Mouse (Mus musculus): ENCODE results near the gene Olfr1449. TPM values are rescaled to one million over a fixed set of nuclear protein-coding genes. Genes with fewer than 3 reads are reported as not detected.
"Not testable (repeated sequence)": the region's sequence is repeated elsewhere in the genome, so short reads cannot be mapped to it uniquely, and the experiment has no call there.

Gene Olfr1449
- not detected in 2 replicates for polyA plus RNA-seq (2016; fragmentation: Nextera tagmentation; extraction: Ambion mirVana)

DNA sequence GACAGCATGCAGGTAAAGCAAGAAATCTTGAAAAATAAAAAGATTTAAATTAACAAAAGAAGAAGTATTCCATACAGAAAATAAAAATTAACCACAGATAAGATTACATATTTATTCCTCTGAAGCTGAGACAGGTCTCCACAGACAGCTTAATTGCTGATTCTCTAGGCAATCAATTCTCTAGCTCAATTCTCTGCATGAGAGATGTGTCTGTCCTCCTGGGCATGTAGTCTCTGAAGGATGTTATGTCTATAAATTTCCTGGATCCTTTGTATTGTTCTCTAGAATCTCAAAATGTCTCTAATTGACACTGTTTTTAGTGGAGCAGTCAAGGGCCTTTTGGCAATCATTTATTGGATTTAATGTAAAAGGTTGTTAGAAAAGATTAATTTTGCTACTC, at the start of gene Olfr1449:
Gene Olfr1449 (plus strand): TSS at position 301 of the 400 bp plus-strand sequence.
- Histone ChIP-seq H3K36me3 (no peaks in the 10 kb centered on the region), H3K9me3 (peaks cover 23% of the 10 kb centered on the region; the same call in 1 of the 2 replicates), H3K27ac (no peak within 1 kb of the TSS), H3K4me1 (replicated peaks) (no peaks in the 10 kb centered on the region), H3K27me3 (no peaks in the 10 kb centered on the region), H3K4me3 (replicated peaks) (no peak within 1 kb of the TSS), H3K9ac (replicated peaks) (no peak within 1 kb of the TSS), H3K4me2 (no peak within 1 kb of the TSS)
- no peak for ATAC-seq (ENCODE audit: insufficient number of reproducible peaks, insufficient read depth, low FRiP score, low TSS enrichment, low read depth)

DNA sequence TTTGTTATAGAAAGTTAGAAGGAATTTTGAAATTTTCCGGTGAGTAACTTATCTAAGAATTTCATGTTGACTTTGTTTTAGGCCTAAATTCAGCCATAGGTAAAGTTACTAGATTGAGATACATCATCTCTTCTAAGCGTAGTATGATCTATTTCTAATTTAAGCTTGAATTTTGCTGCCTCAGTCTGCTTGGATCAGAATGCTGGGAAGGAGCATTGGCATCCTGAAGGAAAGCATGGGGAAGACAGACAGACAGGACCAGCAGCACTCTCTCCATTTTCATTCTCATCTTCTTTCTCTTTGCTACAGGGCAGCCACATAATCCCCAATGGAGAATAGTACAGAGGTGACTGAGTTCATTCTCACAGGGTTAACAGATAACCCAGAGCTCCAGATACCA, 47.1 kb upstream of the Olfr1449 start, which contains the start of gene Olfr1445:
Gene Olfr1445 (plus strand): TSS at position 301 of the 400 bp plus-strand sequence.
- H3K27me3 ChIP-seq: no peaks in the 10 kb centered on the region
- no peak for ATAC-seq (ENCODE audit: insufficient number of reproducible peaks, insufficient read depth, low FRiP score, low TSS enrichment, low read depth)
- H3K4me2 ChIP-seq: no peak within 1 kb of the TSS
- no peaks in the 10 kb centered on the region for H3K4me1 ChIP-seq (replicated peaks)
- H3K9me3 ChIP-seq: no peaks in the 10 kb centered on the region
- H3K9ac ChIP-seq (replicated peaks): no peak within 1 kb of the TSS
- no peak within 1 kb of the TSS for H3K4me3 ChIP-seq (replicated peaks)
- WGBS: 90% methylated on average over 2 of the region's 2 CpGs
- H3K27ac ChIP-seq: no peak within 1 kb of the TSS
- no peaks in the 10 kb centered on the region for H3K36me3 ChIP-seq

DNA sequence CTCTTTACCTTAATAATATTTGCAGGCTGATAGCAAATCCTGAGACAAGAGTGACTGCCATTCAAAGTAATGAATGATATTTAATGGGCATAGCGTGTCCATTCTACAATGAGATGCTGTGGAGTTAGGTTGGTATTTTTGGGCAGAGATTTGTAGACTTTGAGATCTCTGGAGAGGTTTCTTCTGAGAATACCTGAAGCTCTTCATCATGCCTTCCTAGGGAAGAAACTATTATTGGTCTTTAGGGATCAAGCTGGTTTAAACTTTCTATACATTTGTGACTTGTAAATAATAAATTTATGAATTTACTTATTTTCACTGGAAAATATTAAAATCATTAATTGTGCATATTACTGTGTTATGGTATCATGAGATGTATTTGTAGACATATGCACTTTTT, 37.2 kb upstream of the Olfr1449 start, which contains the start of gene Olfr1446:
Gene Olfr1446 (minus strand): TSS at position 101 of the 400 bp plus-strand sequence.
- no peak within 1 kb of the TSS for H3K4me3 ChIP-seq (replicated peaks)

DNA sequence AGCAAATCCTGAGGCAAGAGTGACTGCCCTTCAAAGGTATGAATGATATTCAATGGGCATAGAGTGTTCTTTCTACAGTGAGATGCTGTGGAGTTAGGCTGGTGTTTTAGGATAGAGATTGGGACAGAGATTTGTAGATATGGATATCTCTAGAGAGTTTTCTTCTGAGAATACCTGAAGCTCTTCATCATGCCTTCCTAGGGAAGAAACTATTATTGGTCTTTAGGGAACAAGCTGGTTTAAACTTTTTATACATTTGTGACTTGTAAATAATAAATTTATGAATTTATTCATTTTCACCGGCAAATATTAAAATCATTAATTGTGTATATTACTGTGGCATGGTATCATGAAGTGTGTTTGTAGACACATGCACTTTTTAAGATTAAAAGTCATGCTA, 27.0 kb upstream of the Olfr1449 start, which contains the start of gene Olfr1447:
Gene Olfr1447 (minus strand): TSS at position 101 of the 400 bp plus-strand sequence.
- H3K27ac ChIP-seq: no peak within 1 kb of the TSS
- no peak within 1 kb of the TSS for H3K9ac ChIP-seq (replicated peaks)
- no peak for ATAC-seq (ENCODE audit: insufficient number of reproducible peaks, insufficient read depth, low FRiP score, low TSS enrichment, low read depth)
- WGBS: 95% methylated on average over 1 of the region's 1 CpGs
- peaks cover 5% of the 10 kb centered on the region; the same call in 1 of the 2 replicates for H3K9me3 ChIP-seq
- H3K4me3 ChIP-seq (replicated peaks): no peak within 1 kb of the TSS
- no peaks in the 10 kb centered on the region for H3K27me3 ChIP-seq
- no peaks in the 10 kb centered on the region for H3K36me3 ChIP-seq
- no peak within 1 kb of the TSS for H3K4me2 ChIP-seq
- no peaks in the 10 kb centered on the region for H3K4me1 ChIP-seq (replicated peaks)

More for the DNA sequence above, 37.2 kb upstream of the Olfr1449 start, which contains the start of gene Olfr1446:
- WGBS: 88% methylated on average over 1 of the region's 1 CpGs
- Histone ChIP-seq H3K9me3 (no peaks in the 10 kb centered on the region), H3K4me1 (replicated peaks) (no peaks in the 10 kb centered on the region), H3K27me3 (no peaks in the 10 kb centered on the region), H3K9ac (replicated peaks) (no peak within 1 kb of the TSS), H3K27ac (no peak within 1 kb of the TSS), H3K36me3 (no peaks in the 10 kb centered on the region), H3K4me2 (no peak within 1 kb of the TSS)
- ATAC-seq (ENCODE audit: insufficient number of reproducible peaks, insufficient read depth, low FRiP score, low TSS enrichment, low read depth): no peak

DNA sequence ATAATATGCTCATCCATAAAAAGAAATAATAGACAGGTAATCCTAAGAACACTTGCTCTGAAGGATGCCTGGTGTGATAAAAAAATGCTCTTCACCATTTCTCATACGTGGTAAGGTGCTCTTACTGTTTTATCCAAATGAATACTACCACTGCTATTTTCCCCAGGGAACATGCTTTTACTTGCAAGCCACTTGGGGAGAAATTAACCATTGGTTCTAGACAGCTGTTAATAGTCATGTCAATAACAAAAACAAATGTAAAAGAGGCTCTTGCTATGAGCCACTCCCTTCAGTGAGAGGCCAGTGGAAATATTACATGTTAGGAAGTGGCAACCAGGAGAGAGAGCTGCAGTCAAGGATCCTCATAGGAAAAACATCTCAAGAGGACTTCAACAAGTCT, 6.3 kb upstream of the Olfr1449 start, which contains the start of gene Olfr1448:
Gene Olfr1448 (minus strand): TSS at position 101 of the 400 bp plus-strand sequence.
- Histone ChIP-seq H3K27ac (no peak within 1 kb of the TSS), H3K4me2 (no peak within 1 kb of the TSS), H3K36me3 (no peaks in the 10 kb centered on the region), H3K4me3 (replicated peaks) (no peak within 1 kb of the TSS), H3K9me3 (peaks cover 2% of the 10 kb centered on the region; the same call in 1 of the 2 replicates), H3K4me1 (replicated peaks) (no peaks in the 10 kb centered on the region), H3K9ac (replicated peaks) (no peak within 1 kb of the TSS), H3K27me3 (no peaks in the 10 kb centered on the region)
- 72% methylated on average over 1 of the region's 1 CpGs for WGBS
- ATAC-seq (ENCODE audit: insufficient number of reproducible peaks, insufficient read depth, low FRiP score, low TSS enrichment, low read depth): no peak

DNA sequence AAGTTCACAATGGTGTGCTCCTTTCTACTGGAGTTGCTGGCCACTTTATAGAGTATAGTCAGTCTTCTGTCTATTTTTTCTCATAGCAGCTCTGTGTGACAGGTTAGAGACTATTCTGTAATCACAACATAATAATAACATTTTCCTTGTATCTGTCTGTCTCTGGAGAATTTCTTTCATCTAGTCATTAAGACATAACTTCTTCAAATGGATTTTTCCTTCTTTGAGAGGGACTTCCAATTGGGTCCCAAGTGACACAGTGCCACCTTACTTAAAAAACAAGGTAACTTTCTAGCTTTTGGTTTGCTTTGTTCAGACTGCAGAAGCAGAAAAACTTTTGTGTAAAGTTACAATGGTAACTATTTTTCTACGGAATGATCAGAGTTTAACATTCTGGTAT, 19.3 kb downstream of the Olfr1449 start, which contains the start of gene Olfr1450:
Gene Olfr1450 (plus strand): TSS at position 301 of the 400 bp plus-strand sequence.
- no peak for ATAC-seq (ENCODE audit: insufficient number of reproducible peaks, insufficient read depth, low FRiP score, low TSS enrichment, low read depth)
- Histone ChIP-seq H3K4me2 (no peak within 1 kb of the TSS), H3K27ac (no peak within 1 kb of the TSS), H3K9me3 (peaks cover 13% of the 10 kb centered on the region), H3K4me3 (replicated peaks) (no peak within 1 kb of the TSS), H3K9ac (replicated peaks) (no peak within 1 kb of the TSS), H3K4me1 (replicated peaks) (no peaks in the 10 kb centered on the region), H3K36me3 (no peaks in the 10 kb centered on the region), H3K27me3 (no peaks in the 10 kb centered on the region)
- WGBS: 92% methylated on average over 1 of the region's 1 CpGs

DNA sequence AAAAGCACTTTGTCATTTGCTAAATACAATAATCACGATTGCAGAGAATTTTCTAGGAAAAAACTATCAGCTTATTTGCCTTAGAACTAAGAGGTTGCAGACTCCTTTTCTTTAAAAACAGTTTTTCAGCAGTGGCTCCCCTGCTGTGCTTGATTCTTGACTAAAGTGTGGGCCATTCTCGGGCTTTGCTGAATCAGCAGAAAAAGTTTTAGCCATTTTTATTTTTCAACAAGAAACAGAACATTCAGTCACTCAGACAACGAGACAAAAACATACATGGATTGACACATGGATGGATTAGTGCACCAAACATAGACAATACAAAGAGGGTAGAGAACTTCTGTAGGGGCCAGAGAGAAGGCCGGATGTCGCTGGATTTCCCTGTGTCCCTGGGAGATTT, 39.4 kb downstream of the Olfr1449 start:
- not testable (repeated sequence) for ATAC-seq (ENCODE audit: insufficient number of reproducible peaks, insufficient read depth, low FRiP score, low TSS enrichment, low read depth)

More for the DNA sequence above, 39.4 kb downstream of the Olfr1449 start:
- 86% methylated on average over 5 of the region's 5 CpGs for WGBS
- not testable (repeated sequence) for H3K27ac ChIP-seq; H3K4me1 ChIP-seq (replicated peaks); H3K27me3 ChIP-seq; H3K36me3 ChIP-seq; H3K4me3 ChIP-seq (replicated peaks); H3K9ac ChIP-seq (replicated peaks); H3K4me2 ChIP-seq
- peaks cover 18% of the 10 kb centered on the region for H3K9me3 ChIP-seq

Other genes with a start within 250 kb of the Olfr1449 start
- not detected in 2 replicates for gene Keg1, start 235.1 kb upstream of the Olfr1449 start, polyA plus RNA-seq (2016; fragmentation: Nextera tagmentation; extraction: Ambion mirVana)
- gene Cntf, start 165.2 kb upstream of the Olfr1449 start, polyA plus RNA-seq (2016; fragmentation: Nextera tagmentation; extraction: Ambion mirVana): 1.7 and 2.3 TPM in 2 replicates
- 16.5 and 17.1 TPM in 2 replicates for gene Zfp91, start 134.7 kb upstream of the Olfr1449 start, polyA plus RNA-seq (2016; fragmentation: Nextera tagmentation; extraction: Ambion mirVana)
- 0.98 and 1.3 TPM in 2 replicates for gene Lpxn, start 134.6 kb upstream of the Olfr1449 start, polyA plus RNA-seq (2016; fragmentation: Nextera tagmentation; extraction: Ambion mirVana)
- gene Gm5244, start 84.2 kb upstream of the Olfr1449 start, polyA plus RNA-seq (2016; fragmentation: Nextera tagmentation; extraction: Ambion mirVana): not detected in 2 replicates
- gene Olfr1444, start 73.6 kb upstream of the Olfr1449 start, polyA plus RNA-seq (2016; fragmentation: Nextera tagmentation; extraction: Ambion mirVana): not detected in 2 replicates
- not detected in 2 replicates for gene Olfr1445, start 47.0 kb upstream of the Olfr1449 start, polyA plus RNA-seq (2016; fragmentation: Nextera tagmentation; extraction: Ambion mirVana)
- gene Olfr1446, start 37.3 kb upstream of the Olfr1449 start, polyA plus RNA-seq (2016; fragmentation: Nextera tagmentation; extraction: Ambion mirVana): not detected in 2 replicates
- gene Olfr1447, start 27.1 kb upstream of the Olfr1449 start, polyA plus RNA-seq (2016; fragmentation: Nextera tagmentation; extraction: Ambion mirVana): not detected in 2 replicates
- gene Olfr1448, start 6.4 kb upstream of the Olfr1449 start, polyA plus RNA-seq (2016; fragmentation: Nextera tagmentation; extraction: Ambion mirVana): not detected in 2 replicates
- not detected in 2 replicates for gene Olfr1450, start 19.4 kb downstream of the Olfr1449 start, polyA plus RNA-seq (2016; fragmentation: Nextera tagmentation; extraction: Ambion mirVana)
- gene Olfr1451, start 64.2 kb downstream of the Olfr1449 start, polyA plus RNA-seq (2016; fragmentation: Nextera tagmentation; extraction: Ambion mirVana): not detected in 2 replicates
- gene Olfr1453, start 97.5 kb downstream of the Olfr1449 start, polyA plus RNA-seq (2016; fragmentation: Nextera tagmentation; extraction: Ambion mirVana): not detected in 2 replicates
- gene Olfr1454, start 129.8 kb downstream of the Olfr1449 start, polyA plus RNA-seq (2016; fragmentation: Nextera tagmentation; extraction: Ambion mirVana): not detected in 2 replicates
- not detected in 2 replicates for gene Olfr1457, start 167.1 kb downstream of the Olfr1449 start, polyA plus RNA-seq (2016; fragmentation: Nextera tagmentation; extraction: Ambion mirVana)
- not detected in 2 replicates for gene Olfr1458, start 175.9 kb downstream of the Olfr1449 start, polyA plus RNA-seq (2016; fragmentation: Nextera tagmentation; extraction: Ambion mirVana)
- not detected in 2 replicates for gene Olfr1459, start 218.7 kb downstream of the Olfr1449 start, polyA plus RNA-seq (2016; fragmentation: Nextera tagmentation; extraction: Ambion mirVana)
- gene Olfr1461, start 232.2 kb downstream of the Olfr1449 start, polyA plus RNA-seq (2016; fragmentation: Nextera tagmentation; extraction: Ambion mirVana): not detected in 2 replicates

Data from limb, embryonic 12.5 days (tissue).